ENCODE assay signal across 10 mouse cellular contexts in the genomic region with DNA sequence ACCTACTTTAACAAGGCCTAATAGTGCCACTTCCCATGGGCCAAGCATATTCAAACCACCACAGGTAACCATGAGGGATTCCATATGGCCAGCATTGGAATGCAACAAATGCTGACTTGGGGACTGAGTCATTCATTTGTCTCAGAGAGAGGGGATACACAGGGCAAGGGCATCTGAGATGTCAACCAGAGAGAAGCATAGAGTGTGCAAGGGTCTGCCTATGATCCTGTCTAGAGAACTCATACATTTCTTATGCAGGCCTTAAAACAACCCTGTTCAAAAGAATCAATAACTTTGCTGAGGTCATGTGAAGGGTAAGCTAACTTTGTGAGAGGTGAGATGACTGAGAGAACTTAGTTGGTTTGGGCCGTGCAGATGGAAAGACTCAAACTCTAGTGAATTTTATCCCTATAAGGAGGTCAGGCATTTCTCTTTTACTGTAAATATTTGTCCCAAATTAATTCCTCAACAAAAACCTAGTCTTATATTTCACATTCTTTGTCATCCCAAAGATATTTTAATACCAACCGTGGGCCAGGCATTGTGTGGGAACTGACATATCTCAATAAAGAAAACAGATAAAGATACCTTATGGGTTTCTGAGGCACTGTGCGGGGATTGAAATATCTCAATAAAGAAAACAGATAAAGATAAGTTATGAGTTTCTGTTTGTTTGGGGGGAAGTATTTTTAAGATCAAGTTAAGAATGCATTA.
"Had no signal": no experiment of that assay in that cellular context is flagged by ENCODE, and none has a peak within 500 bp of the region (broad histone marks: within the 10 kb centered on the region; RNA-seq: fewer than 3 reads in every experiment).

No protein-coding gene starts in this region.

- ATAC-seq: liver, embryonic 12.5 days had no signal

- H3K9ac ChIP-seq: hindbrain, embryonic 15.5 days; limb, embryonic 15.5 days; liver, embryonic 12.5 days; neural tube, embryonic 15.5 days had no signal

- H3K4me3 ChIP-seq: hindbrain, embryonic 15.5 days; limb, embryonic 15.5 days; liver, embryonic 12.5 days; myocyte; neural tube, embryonic 15.5 days had no signal

- H3K4me1 ChIP-seq: hindbrain, embryonic 15.5 days; limb, embryonic 15.5 days; liver, embryonic 12.5 days; neural tube, embryonic 15.5 days had no signal

- H3K27ac ChIP-seq: hindbrain, embryonic 15.5 days; limb, embryonic 15.5 days; liver, embryonic 12.5 days; neural tube, embryonic 15.5 days had no signal

- DNase-seq: lung, postnatal 10 days; midbrain, embryonic 14.5 days; right cerebral cortex, adult 18-20 months; right cerebral cortex, postnatal 25 days; thymus, postnatal 36 days had no signal

- H3K9me3 ChIP-seq: hindbrain, embryonic 15.5 days; limb, embryonic 15.5 days; liver, embryonic 12.5 days; neural tube, embryonic 15.5 days had no signal

- H3K36me3 ChIP-seq: hindbrain, embryonic 15.5 days; limb, embryonic 15.5 days; liver, embryonic 12.5 days; neural tube, embryonic 15.5 days had no signal

- H3K27me3 ChIP-seq: hindbrain, embryonic 15.5 days; limb, embryonic 15.5 days; liver, embryonic 12.5 days; neural tube, embryonic 15.5 days had no signal

- H3K4me2 ChIP-seq: hindbrain, embryonic 15.5 days; limb, embryonic 15.5 days; liver, embryonic 12.5 days; neural tube, embryonic 15.5 days had no signal
